Mouse (Mus musculus): ENCODE data around the gene Mtus2.

DNA sequence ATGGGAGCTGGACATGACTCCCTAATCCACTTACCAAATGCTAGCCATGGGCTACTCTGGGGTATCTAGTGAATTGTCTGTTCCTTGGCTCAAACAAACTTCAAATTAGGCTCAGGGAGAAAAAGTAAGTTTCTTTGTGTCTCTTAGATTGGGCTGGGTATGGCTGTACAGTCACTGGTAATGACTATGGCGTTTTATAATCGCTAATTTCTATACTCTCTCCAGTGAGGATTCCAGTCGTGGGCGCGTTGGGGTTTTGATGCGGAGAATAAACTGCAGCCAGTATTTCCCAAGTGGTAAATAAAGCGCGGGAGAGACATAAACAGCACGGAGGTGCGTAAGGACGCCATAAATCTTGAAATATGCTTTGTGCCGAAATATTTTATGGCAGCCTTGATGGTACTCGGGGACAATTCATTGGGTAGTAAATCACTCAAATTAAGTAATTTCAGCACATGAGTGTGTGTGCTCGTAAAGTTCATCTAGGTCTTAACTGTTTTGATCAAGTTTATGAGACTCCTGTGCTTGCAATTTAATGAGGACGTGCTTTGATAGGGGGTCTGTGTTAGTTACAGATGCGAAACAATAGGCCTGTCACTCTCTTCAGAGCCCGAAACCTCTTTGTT, 203.5 kb downstream of the Mtus2 start:
- TF ChIP-seq POLR2A (IDR thresholded peaks at IDR 0.05; ENCODE audit: borderline replicate concordance, control insufficient read depth, low read depth, low read length) (no peak), CTCF (IDR thresholded peaks at IDR 0.05; ENCODE audit: control insufficient read depth, insufficient read depth, low read length) (no peak)
